Mouse (Mus musculus): ENCODE data around the gene Lgals3bp. TPM values are rescaled to one million over a fixed set of nuclear protein-coding genes. Genes with fewer than 3 reads are reported as not detected.
A peak's percentile ranks its signal among the peaks of the same experiment; 100 is the strongest.

Lgals3bp gene
- total and polyA plus RNA-seq, 3 experiments, result 67.3 to 338 (median 146) TPM

GRCm38 (mm10) chr11:118362971-118363518 is 38.8 kb downstream of the Lgals3bp start:
- H3K27me3 ChIP-seq (replicated peaks), result peaks cover 38% of the 10 kb centered on the region
- no peak overlapping the region for H3K9ac ChIP-seq (ENCODE audit: insufficient read depth, low read depth)
- H3K4me2 ChIP-seq (ENCODE audit: insufficient read depth, low read depth, poor library complexity, severe bottlenecking), result no peak overlapping the region
- no peak overlapping the region for H3K4me3 ChIP-seq (replicated peaks in 1 of 3; ENCODE audit: low read depth in 2 of 3, low read length in 2 of 3, poor library complexity in 1 of 3)
- TF ChIP-seq BHLHE40 (IDR thresholded peaks at IDR 0.05; ENCODE audit: low read depth, low read length) (peak; percentile 38; the same call in 1 of the 2 replicates), MYC (IDR thresholded peaks at IDR 0.05; ENCODE audit: low read depth, low read length) (0 out of 2 replicates have a peak, but pooled peaks have one; percentile 19), SIN3A (IDR thresholded peaks at IDR 0.05; ENCODE audit: low read length) (0 out of 2 replicates have a peak, but pooled peaks have one; percentile 24), IRF4 (IDR thresholded peaks at IDR 0.05; ENCODE audit: low read depth, low read length) (peak; percentile 42; the same call in 1 of the 2 replicates), JUN (IDR thresholded peaks at IDR 0.05; ENCODE audit: insufficient read depth, low read depth, low read length) (0 out of 2 replicates have a peak, but pooled peaks have one; percentile 8), TCF12 (IDR thresholded peaks at IDR 0.05; ENCODE audit: low read depth, low read length) (0 out of 2 replicates have a peak, but pooled peaks have one; percentile 8), MEF2A (IDR thresholded peaks at IDR 0.05; ENCODE audit: borderline replicate concordance, low read depth, low read length) (0 out of 2 replicates have a peak, but pooled peaks have one; percentile 35), EP300 (IDR thresholded peaks at IDR 0.05; ENCODE audit: low read length) (0 out of 2 replicates have a peak, but pooled peaks have one; percentile 26), ETS1 (conservative IDR thresholded peaks at IDR 0.05; ENCODE audit: low read depth, low read length) (peak; percentile 54; the same call in 1 of the 2 replicates), CTCF (conservative IDR thresholded peaks at IDR 0.05 in 1 of 2, IDR thresholded peaks at IDR 0.05 in 1 of 2; ENCODE audit: low read depth in 2 of 2, low read length in 2 of 2) (no peak), CHD1 (IDR thresholded peaks at IDR 0.05; ENCODE audit: low read depth, low read length) (no peak), GABPA (IDR thresholded peaks at IDR 0.05; ENCODE audit: insufficient replicate concordance, low read depth, low read length) (no peak)
- no peaks in the 10 kb centered on the region for H3K9me3 ChIP-seq (replicated peaks; ENCODE audit: low read length)
- H3K79me2 ChIP-seq (replicated peaks; ENCODE audit: control insufficient read depth, extremely low read depth, insufficient read depth, poor library complexity, severe bottlenecking), result no peaks in the 10 kb centered on the region
- H3K36me3 ChIP-seq (replicated peaks in 1 of 2; ENCODE audit: control insufficient read depth in 1 of 2, insufficient read depth in 1 of 2, low read length in 1 of 2), result no peaks in the 10 kb centered on the region
- DNase-seq (ENCODE audit: extremely low read depth), result peak; percentile 70
- dilution Hi-C loops (cut with MboI; ENCODE audit: extremely low pct_ligation_motif_present, extremely low pct_unique_long_range_greater_than_20kb, low sequenced_read_pairs) (no loop called here), in situ Hi-C loops (cut with MboI; ENCODE audit: low pct_ligation_motif_present, low pct_unique_long_range_greater_than_20kb, low sequenced_read_pairs) (no loop called here)
- no peak overlapping the region for H3K27ac ChIP-seq (ENCODE audit: insufficient read depth, low read depth)
- H3K4me1 ChIP-seq (ENCODE audit: control insufficient read depth in 1 of 2, insufficient read depth in 2 of 2), result peaks cover 14 to 26% of the 10 kb centered on the region in 2 experiments

GRCm38 (mm10) chr11:118362501-118362900 is 39.4 kb downstream of the Lgals3bp start:
- TF ChIP-seq USF2 (conservative IDR thresholded peaks at IDR 0.05; ENCODE audit: low read depth, low read length) (no peak), TCF12 (IDR thresholded peaks at IDR 0.05; ENCODE audit: low read depth, low read length) (no peak), MYC (IDR thresholded peaks at IDR 0.05; ENCODE audit: low read depth, low read length) (no peak), ZNF384 (IDR thresholded peaks at IDR 0.05; ENCODE audit: low read depth, low read length) (no peak), MAZ (IDR thresholded peaks at IDR 0.05; ENCODE audit: low read depth, low read length) (no peak), JUN (IDR thresholded peaks at IDR 0.05; ENCODE audit: insufficient read depth, low read depth, low read length) (no peak), SIN3A (IDR thresholded peaks at IDR 0.05; ENCODE audit: low read length) (no peak), CHD1 (IDR thresholded peaks at IDR 0.05; ENCODE audit: low read depth, low read length) (no peak), ETS1 (conservative IDR thresholded peaks at IDR 0.05; ENCODE audit: low read depth, low read length) (no peak), MAX (IDR thresholded peaks at IDR 0.05; ENCODE audit: low read length) (no peak), CHD2 (IDR thresholded peaks at IDR 0.05; ENCODE audit: low read length) (no peak), ELF1 (IDR thresholded peaks at IDR 0.05; ENCODE audit: low read depth, low read length) (no peak), POLR2AphosphoS2 (IDR thresholded peaks at IDR 0.05; ENCODE audit: low read depth, low read length) (no peak), EP300 (IDR thresholded peaks at IDR 0.05; ENCODE audit: low read length) (no peak), SMC3 (IDR thresholded peaks at IDR 0.05; ENCODE audit: low read depth, low read length) (no peak), ZMIZ1 (IDR thresholded peaks at IDR 0.05; ENCODE audit: low read depth, low read length) (no peak), UBTF (IDR thresholded peaks at IDR 0.05; ENCODE audit: low read depth, low read length) (no peak), PAX5 (IDR thresholded peaks at IDR 0.05; ENCODE audit: low read length) (no peak), KAT2A (IDR thresholded peaks at IDR 0.05; ENCODE audit: insufficient replicate concordance, low read length) (no peak)
- Histone ChIP-seq H3K9ac (ENCODE audit: insufficient read depth, low read depth) (no peak overlapping the region), H3K36me3 (replicated peaks in 1 of 2; ENCODE audit: control insufficient read depth in 1 of 2, insufficient read depth in 1 of 2, low read length in 1 of 2) (no peaks in the 10 kb centered on the region), H3K4me3 (replicated peaks in 1 of 3; ENCODE audit: low read depth in 2 of 3, low read length in 2 of 3, poor library complexity in 1 of 3) (no peak overlapping the region), H3K27ac (ENCODE audit: insufficient read depth, low read depth) (no peak overlapping the region), H3K9me3 (replicated peaks; ENCODE audit: low read length) (no peaks in the 10 kb centered on the region), H3K79me2 (replicated peaks; ENCODE audit: control insufficient read depth, extremely low read depth, insufficient read depth, poor library complexity, severe bottlenecking) (no peaks in the 10 kb centered on the region), H3K27me3 (replicated peaks) (peaks cover 38% of the 10 kb centered on the region), H3K4me1 (ENCODE audit: control insufficient read depth in 1 of 2, insufficient read depth in 2 of 2) (peaks cover 14 to 26% of the 10 kb centered on the region in 2 experiments), H3K4me2 (ENCODE audit: insufficient read depth, low read depth, poor library complexity, severe bottlenecking) (no peak overlapping the region)
- DNase-seq (ENCODE audit: extremely low read depth), result no peak
- in situ Hi-C loops (cut with MboI; ENCODE audit: low pct_ligation_motif_present, low pct_unique_long_range_greater_than_20kb, low sequenced_read_pairs) (no loop called here), dilution Hi-C loops (cut with MboI; ENCODE audit: extremely low pct_ligation_motif_present, extremely low pct_unique_long_range_greater_than_20kb, low sequenced_read_pairs) (no loop called here)

All from CH12.LX (cell line).